Mouse (Mus musculus): ENCODE measurements at regions not wholly inside any gene's neighbourhood (a gene's known extent, or its start where the extent isn't known, plus 50 kb on each side); places are given as distances from the start of the nearest gene placed in this dataset.

DNA sequence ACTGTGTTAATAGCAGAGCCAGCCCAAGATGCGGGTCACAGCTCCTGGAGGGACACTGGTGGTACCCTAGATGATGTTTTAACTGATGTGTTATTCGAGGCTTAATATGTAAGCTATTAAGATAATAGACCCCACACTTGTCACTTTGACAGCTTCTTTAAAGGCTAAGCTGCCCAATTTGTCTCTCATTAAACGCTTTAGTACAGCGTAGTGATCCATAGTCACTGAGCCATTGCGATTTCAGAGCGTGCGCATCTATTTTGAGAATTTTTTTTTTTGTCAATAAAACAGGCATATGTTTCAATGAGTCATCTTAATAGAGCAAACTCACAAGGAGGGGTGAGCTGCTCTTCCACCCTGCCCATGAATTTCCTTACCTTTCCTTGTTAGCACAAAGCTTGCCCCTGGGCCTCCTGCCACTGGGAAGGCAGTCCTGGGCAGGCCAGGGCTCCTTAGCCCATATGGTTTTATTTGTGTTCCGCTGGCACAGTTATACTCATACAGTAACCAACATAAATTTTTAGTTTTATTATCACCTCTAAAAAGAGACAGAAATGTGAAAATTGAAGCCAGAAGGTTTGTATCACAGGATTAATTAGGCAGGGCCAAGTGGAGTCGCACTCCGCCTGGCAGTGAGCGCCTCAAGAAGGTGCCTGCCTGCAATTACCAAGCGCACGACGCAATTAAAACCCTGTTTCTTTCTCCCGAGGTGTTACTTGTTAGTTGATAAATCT lies 294.3 kb downstream of the Etv1 start:
- DNase-seq (ENCODE audit: low read depth, low spot score) = no peak

DNA sequence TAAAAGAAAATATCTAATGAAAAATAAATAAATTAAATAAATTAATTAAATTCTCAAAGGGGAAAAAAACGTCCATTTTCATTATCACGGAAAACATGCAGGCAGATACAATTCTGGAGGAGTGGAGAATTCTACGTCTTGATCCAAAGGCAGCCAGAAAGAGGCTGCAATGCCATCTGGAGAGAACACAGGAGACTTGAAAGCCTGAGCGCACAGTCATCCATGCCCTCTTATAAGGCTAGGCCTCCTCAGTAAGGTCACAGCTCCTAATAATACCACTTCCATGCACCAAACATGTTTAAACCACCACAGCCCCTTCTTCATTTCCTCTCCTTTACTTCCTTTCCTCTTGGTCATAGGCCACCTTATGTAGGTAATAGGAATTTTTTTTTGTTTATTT lies 307.1 kb downstream of the Etv1 start:
- no peak for DNase-seq (ENCODE audit: low read depth, low spot score)

DNA sequence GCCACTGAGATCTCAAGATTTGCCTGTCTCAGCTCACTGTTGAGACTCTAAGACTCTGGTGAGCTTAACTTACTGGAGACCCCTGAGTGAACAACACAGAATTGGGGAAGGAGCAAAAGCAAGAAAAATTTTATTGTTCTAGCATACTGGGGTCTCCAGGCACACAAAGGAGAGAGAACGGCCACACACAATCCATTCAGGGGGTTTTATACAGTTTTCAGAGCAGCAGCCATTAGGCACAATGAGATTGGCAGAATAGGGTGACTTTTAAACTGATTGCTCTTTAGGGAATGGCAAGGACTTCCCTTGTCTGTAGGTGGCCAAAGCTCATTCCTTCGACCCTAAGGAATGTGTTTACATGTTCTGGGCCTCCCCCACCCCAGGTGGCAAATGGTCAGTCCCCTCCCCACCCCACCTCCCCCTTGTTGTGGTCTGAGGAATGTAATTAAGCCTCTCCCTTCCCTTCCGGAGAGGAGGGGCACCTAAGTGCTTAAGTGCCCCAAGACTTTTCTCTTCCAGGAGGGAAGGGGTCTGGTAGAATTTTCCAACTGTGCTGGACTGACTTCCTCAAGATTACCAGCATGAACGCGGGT lies 315.6 kb downstream of the Etv1 start:
- peak; percentile 96 for DNase-seq (ENCODE audit: low read depth, low spot score)

GRCm38 (mm10) chr12:39123391-39124095 lies 344.4 kb downstream of the Etv1 start:
- DNase-seq (ENCODE audit: low read depth, low spot score) = no peak

GRCm38 (mm10) chr12:39154689-39155088 lies 375.5 kb downstream of the Etv1 start:
- DNase-seq (ENCODE audit: low read depth, low spot score) = no peak

GRCm38 (mm10) chr12:39176958-39177357 lies 397.8 kb downstream of the Etv1 start:
- DNase-seq (ENCODE audit: low read depth, low spot score) = no peak

DNA sequence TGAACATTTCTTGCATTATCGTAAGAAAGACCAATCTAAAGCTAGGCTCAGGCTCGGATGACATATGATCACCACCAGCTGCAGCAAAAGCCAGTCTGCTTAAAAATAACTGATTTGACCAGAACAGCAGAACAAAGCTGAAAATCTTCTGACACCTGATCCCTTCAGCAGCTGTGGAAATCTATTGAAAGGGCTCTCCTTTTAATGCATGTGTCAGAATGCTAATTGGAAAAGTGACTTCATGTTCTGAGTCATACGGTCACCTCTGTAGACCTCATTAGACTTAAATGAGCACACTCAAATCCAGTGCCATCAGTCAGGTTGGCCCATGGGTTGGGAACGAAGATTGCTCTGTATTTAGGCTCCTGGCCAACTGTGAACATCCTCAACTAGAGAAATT lies 444.9 kb downstream of the Etv1 start:
- DNase-seq (ENCODE audit: low read depth, low spot score) = no peak

- DNase-seq (ENCODE audit: low read depth, low spot score) = no peak
Observed at GRCm38 (mm10) chr12:39256605-39257004, 477.4 kb downstream of the Etv1 start.

DNA sequence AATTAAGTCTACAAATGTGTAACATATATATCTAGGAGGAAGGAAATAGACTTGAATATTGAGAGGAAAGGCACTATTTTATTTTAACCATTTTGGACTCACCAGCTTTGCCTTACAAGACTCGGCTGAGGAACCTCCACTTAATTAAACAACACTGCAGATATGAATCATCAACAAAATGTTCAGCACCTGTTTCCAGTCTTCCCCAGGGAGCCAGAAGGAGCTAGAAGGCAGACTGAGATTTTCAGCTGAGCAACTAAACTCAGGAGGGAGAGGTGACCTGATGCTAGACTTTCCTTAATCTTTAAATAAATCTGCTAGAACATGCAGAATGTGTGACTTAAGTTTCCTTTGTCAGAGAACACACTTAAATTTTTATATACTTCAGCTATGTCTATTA lies 478.4 kb downstream of the Etv1 start:
- DNase-seq (ENCODE audit: low read depth, low spot score) = no peak

DNA sequence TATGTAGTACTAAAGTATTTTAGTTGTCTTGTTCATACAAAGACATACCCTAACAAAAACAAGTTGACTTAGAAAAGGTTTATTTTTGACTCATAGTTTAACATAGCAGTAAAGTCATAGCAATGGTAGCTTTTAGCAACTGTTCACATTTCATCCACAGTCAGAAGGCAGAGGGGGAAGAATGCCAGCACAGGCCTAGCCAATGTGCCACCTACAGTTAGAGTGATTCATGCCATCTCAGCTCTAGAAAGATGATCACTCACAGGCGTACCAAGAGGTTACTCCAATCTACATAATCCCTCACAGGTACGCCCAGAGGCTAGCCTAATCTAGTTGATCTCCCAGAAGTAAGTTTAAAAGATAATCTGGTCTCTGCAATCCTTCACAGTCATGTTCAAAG lies 510.5 kb downstream of the Etv1 start:
- no peak for DNase-seq (ENCODE audit: low read depth, low spot score)

GRCm38 (mm10) chr12:39301351-39302212 lies 522.4 kb downstream of the Etv1 start:
- no peak for DNase-seq (ENCODE audit: low read depth, low spot score)

- no peak for DNase-seq (ENCODE audit: low read depth, low spot score)
Observed at GRCm38 (mm10) chr12:39302213-39302591, 523.0 kb downstream of the Etv1 start.

DNA sequence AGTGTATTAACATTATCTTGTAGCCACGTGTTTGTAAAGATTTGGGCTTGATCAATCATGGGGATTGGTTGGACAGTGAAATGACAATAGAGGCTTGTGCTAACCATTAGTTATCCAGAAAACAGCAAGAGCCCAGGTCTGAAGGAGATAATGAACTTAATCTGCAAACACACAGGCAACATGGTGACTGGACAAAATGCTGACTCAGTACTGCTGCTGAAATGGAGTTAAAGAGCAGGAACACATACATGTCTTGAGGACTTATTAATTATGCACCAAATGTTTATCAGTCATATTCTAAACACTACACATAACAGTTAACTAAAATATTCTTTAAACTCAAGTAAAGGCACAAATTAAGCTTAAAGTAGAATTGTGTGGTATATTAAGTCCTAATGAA lies 528.6 kb downstream of the Etv1 start:
- DNase-seq (ENCODE audit: low read depth, low spot score) = no peak

DNA sequence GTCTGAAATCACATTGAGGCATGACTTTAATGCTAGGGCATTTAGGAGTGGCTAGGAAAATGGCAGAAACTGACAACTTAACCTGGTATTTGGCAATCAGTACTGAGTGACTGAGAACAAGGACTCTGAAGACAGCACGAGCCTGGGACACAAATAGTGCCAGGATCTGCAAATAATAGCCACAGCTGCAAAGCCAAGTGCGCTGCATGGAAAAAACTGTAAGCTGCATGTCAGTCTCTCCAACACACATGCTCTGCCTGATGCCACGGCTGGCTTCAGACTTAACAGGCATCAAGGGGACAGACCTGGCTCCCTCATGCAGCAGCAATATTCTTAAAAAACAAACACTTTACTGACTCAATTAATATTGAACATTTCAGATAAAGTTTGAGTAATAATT lies 530.7 kb downstream of the Etv1 start:
- no peak for DNase-seq (ENCODE audit: low read depth, low spot score)

DNA sequence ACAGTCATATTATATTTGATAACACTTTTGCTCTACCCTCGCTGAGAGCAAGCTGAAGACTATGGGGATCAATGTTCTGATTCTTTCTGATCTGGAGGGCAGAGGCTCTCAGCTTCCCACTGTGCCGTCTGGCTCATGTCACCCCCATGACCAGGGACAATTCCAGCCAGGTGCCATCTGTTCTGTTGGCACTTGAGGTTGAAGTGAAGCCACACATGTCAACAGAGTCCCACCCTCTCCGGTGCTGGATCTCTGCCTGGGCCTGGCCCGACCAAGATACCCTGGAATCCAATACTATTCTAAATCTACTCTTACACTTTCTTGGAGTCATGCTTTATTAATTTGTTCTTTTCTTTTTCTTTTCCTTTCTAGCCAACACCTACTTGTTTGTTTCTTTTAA lies 538.0 kb downstream of the Etv1 start:
- DNase-seq (ENCODE audit: low read depth, low spot score) = no peak

DNA sequence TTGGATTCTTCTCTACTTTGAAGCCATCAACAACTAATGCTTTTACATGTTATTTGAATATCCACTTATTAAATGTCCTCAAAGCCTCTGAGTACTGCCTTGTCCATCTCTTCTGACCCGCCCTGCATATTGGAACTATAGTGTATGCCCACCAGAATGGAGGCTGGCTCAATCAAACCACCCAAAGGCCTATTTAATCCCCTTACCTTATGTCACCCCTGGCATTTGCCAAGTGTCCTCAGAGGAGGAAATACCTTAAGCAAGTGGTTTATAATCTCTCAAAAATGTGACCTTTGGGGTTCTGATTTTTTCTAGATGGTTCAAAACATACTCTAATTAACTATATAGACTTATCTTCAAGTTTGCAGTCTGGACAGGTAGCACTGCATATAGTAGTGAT lies 542.3 kb downstream of the Etv1 start:
- DNase-seq (ENCODE audit: low read depth, low spot score) = no peak

DNA sequence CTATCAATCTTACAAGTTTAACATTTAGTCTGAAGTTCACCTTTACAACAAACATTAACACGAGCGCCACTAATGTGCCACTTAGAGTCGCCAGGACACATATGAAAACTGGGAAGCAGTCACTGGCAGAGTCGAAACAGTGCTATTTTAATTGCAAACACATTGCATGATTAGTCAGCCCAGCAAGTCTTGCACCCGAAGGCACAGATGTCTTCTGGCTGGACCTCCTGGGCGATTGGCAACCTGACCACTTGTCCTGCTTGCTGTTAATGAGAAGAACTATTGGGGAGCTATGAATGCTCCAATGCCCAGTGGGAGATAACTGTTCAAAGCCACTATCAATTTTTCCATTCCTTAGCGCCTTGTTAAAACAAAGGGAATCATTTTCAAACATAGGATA lies 547.0 kb downstream of the Etv1 start:
- no peak for DNase-seq (ENCODE audit: low read depth, low spot score)

DNA sequence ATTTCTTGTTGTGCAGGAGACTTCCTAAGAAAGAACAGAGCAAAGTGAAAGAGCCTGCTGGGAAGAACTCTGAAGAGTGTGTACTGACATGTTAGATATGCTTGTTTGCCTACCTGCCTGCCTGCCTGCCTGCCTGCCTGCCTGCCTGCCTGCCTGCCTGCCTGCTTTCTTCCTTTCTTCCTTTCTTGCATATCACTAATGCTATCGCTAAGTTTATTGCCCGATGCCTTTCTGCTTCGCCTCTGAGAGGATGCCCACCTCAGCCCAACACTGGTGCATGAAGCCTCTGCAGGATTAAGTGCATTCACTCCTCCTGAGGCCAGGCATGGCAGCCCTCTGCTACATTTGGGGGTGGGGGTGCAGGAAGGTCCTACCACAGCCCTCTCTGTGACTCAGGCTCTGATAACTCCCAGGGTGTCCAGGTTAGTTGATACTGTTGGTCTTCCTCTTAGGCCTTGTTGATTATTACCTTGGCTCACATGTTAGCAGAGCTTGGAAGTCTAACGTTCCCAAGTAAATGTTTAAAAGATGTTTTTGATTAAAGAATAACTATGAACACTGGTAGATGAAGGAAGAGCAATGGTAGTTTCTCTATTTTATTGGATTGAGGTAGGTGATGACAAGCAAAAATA lies 547.6 kb downstream of the Etv1 start:
- DNase-seq (ENCODE audit: low read depth, low spot score) = no peak

GRCm38 (mm10) chr12:39328377-39328776 lies 549.2 kb downstream of the Etv1 start:
- no peak for DNase-seq (ENCODE audit: low read depth, low spot score)

GRCm38 (mm10) chr12:39339101-39339538 lies 559.9 kb downstream of the Etv1 start:
- DNase-seq (ENCODE audit: low read depth, low spot score) = no peak

DNA sequence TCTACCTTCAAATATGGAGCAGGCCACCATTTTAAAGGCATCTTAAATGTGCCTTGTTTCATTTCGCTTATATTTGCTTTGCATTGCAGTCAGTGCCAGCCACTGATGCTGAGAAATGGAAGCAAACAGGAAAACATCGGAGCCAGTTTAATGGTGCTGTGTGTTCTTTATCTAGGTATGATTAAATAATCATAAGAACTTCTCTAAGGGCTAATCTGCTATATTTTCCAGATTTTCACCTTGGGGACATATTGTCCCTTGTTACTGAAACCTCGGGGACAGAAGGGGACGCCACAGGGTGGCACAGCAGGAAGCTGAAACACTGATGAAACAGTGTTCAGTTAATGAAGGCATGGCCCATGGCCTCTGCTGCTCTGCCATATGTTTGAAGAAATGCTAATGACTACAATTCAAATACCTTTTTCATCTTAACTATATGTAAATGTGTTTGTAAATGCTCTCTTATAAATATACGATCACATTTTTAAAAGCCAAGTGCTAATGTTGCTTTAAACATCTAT lies 562.6 kb downstream of the Etv1 start:
- DNase-seq (ENCODE audit: low read depth, low spot score) = no peak

All from R1 (cell line).